Mouse (Mus musculus) intestine, embryonic 15.5 days (tissue): ENCODE data around the gene Dnajb5. TPM values are rescaled to one million over a fixed set of nuclear protein-coding genes. Genes with fewer than 3 reads are reported as not detected.
A peak's percentile ranks its signal among the peaks of the same experiment; 100 is the strongest.
"Not testable (repeated sequence)": the region's sequence is repeated elsewhere in the genome, so short reads cannot be mapped to it uniquely, and the experiment has no call there.

ENCODE experiments used
- ATAC-seq: fragments of 200-750 bp; cut with Nextera tagmentation; 2 replicates; pipeline ENCODE4 v1.8.0; 2017; ENCODE audit warnings: moderate TSS enrichment, moderate library complexity
- H3K27ac ChIP-seq: fragments of 300-500 bp; sonication (generic); 2 replicates; pipeline ENCODE4 v1.5.1; 2015; ENCODE audit warnings: mild to moderate bottlenecking, inconsistent platforms
- H3K27me3 ChIP-seq: fragments of 300-500 bp; sonication (generic); replicated peaks from 2 replicates; pipeline ENCODE4 v1.6.1; 2015; ENCODE audit warnings: inconsistent platforms
- H3K36me3 ChIP-seq: fragments of 300-500 bp; sonication (generic); 2 replicates; pipeline ENCODE4 v1.6.1; 2015; ENCODE audit warnings: inconsistent platforms
- H3K4me1 ChIP-seq: fragments of 300-500 bp; sonication (generic); replicated peaks from 2 replicates; pipeline ENCODE4 v1.6.1; 2015; ENCODE audit warnings: inconsistent platforms
- H3K4me2 ChIP-seq: fragments of 300-500 bp; sonication (generic); replicated peaks from 2 replicates; pipeline ENCODE4 v1.6.1; 2015; ENCODE audit warnings: mild to moderate bottlenecking, inconsistent platforms
- H3K4me3 ChIP-seq: fragments of 300-500 bp; sonication (generic); replicated peaks from 2 replicates; pipeline ENCODE4 v1.5.1; 2015; ENCODE audit warnings: inconsistent platforms
- H3K9ac ChIP-seq: fragments of 300-500 bp; sonication (generic); 2 replicates; pipeline ENCODE4 v1.6.1; 2015; ENCODE audit warnings: inconsistent platforms
- H3K9me3 ChIP-seq: fragments of 300-500 bp; sonication (generic); 2 replicates; pipeline ENCODE4 v1.6.1; 2016; ENCODE audit warnings: inconsistent platforms
- WGBS: fragments of 180-500 bp; shearing (Covaris S2); methylation state at CpG from one replicate; pipeline ENCODE4 v1.1.7; 2015; 5-methylcytosine and 5-hydroxymethylcytosine counted together
- polyA plus RNA-seq: library from polyadenylated mRNA; unstranded; fragments of >200 nt; fragmentation: Nextera tagmentation; extraction: Ambion mirVana; gene quantifications from 2 replicates; pipeline ENCODE4 v1.2.1, GENCODE M21; 2015

Gene Dnajb5
- polyA plus RNA-seq, 1 experiment from 2014 or later: 8.4 TPM

DNA sequence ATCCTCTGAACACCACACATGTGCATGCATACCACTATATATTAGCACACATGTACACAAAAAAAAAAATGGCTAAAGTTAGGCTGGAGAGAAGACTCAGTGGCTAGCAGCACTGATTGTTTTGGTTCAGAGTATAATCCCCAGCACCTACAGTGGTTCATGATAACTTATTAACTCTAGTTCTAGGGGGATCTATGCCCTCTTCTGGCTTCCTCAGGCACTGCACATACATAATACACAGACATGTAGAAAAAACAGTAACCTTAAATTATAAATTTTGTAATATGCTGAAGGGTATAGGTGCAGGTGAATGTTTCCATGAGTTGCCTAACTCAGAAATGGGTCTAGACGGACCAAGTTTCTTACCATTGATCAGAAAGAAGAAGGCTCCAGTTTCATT, 38.7 kb downstream of the Dnajb5 start:
- H3K4me2 ChIP-seq: no peak overlapping the region
- H3K9ac ChIP-seq: no peak overlapping the region
- no peaks in the 10 kb centered on the region for H3K9me3 ChIP-seq
- ATAC-seq: no peak
- no peaks in the 10 kb centered on the region for H3K27me3 ChIP-seq
- no peak overlapping the region for H3K27ac ChIP-seq
- peaks cover 40% of the 10 kb centered on the region for H3K36me3 ChIP-seq
- H3K4me3 ChIP-seq: no peak overlapping the region
- H3K4me1 ChIP-seq: no peaks in the 10 kb centered on the region
- whole genome bisulfite sequencing: 91% methylated on average over 1 of the region's 1 CpGs

- no peak overlapping the region for H3K9ac ChIP-seq
- WGBS: 54% methylated on average over 2 of the region's 2 CpGs
- no peaks in the 10 kb centered on the region for H3K9me3 ChIP-seq
- peak overlapping the region; percentile 49 for H3K4me2 ChIP-seq
- peak overlapping the region; percentile 93 for H3K4me3 ChIP-seq
- no peak overlapping the region for H3K27ac ChIP-seq
- peaks cover 16% of the 10 kb centered on the region for H3K36me3 ChIP-seq
- ATAC-seq: no peak
- peaks cover 10% of the 10 kb centered on the region for H3K4me1 ChIP-seq
- no peaks in the 10 kb centered on the region for H3K27me3 ChIP-seq
Observed at GRCm38 (mm10) chr4:42998022-42998421, 48.4 kb downstream of the Dnajb5 start.

GRCm38 (mm10) chr4:42999451-43000140, 50.0 kb downstream of the Dnajb5 start:
- Histone ChIP-seq H3K4me3 (peak overlapping the region; percentile 93), H3K4me1 (peaks cover 10% of the 10 kb centered on the region), H3K27ac (peak overlapping the region; percentile 100), H3K9me3 (no peaks in the 10 kb centered on the region), H3K9ac (peak overlapping the region; percentile 97), H3K27me3 (no peaks in the 10 kb centered on the region), H3K36me3 (peaks cover 7% of the 10 kb centered on the region; the same call in 1 of the 2 replicates), H3K4me2 (peak overlapping the region; percentile 49)
- under 1% methylated on average over 47 of the region's 51 CpGs for WGBS
- ATAC-seq: peak; percentile 79

- peak within 1 kb of the TSS; percentile 49 for H3K4me2 ChIP-seq
- not testable (repeated sequence) for H3K27me3 ChIP-seq, H3K36me3 ChIP-seq, H3K9me3 ChIP-seq
- H3K27ac ChIP-seq: peak within 1 kb of the TSS; percentile 100
- H3K4me3 ChIP-seq: peak within 1 kb of the TSS; percentile 93
- peak; percentile 99 for ATAC-seq
- peaks cover 10% of the 10 kb centered on the region for H3K4me1 ChIP-seq
- peak within 1 kb of the TSS; percentile 97 for H3K9ac ChIP-seq
- under 1% methylated on average over 54 of the region's 56 CpGs for WGBS
Observed at GRCm38 (mm10) chr4:43000141-43000986, 50.8 kb downstream of the Dnajb5 start, which contains the start of gene Vcp. Gene Vcp, minus strand, starts transcription at chr4:43000507.

- Histone ChIP-seq H3K4me3 (no peak overlapping the region), H3K9ac (no peak overlapping the region), H3K4me1 (peaks cover 10% of the 10 kb centered on the region), H3K4me2 (no peak overlapping the region), H3K36me3 (no peaks in the 10 kb centered on the region), H3K9me3 (no peaks in the 10 kb centered on the region), H3K27me3 (no peaks in the 10 kb centered on the region), H3K27ac (no peak overlapping the region)
- WGBS: 87% methylated on average over 2 of the region's 2 CpGs
- no peak for ATAC-seq
Observed at GRCm38 (mm10) chr4:43001272-43001671, 51.7 kb downstream of the Dnajb5 start.

- Histone ChIP-seq H3K9ac (no peak overlapping the region), H3K36me3 (no peaks in the 10 kb centered on the region), H3K4me2 (no peak overlapping the region), H3K4me1 (peaks cover 6% of the 10 kb centered on the region; the same call in 1 of the 2 replicates), H3K4me3 (no peak overlapping the region), H3K27ac (no peak overlapping the region), H3K27me3 (no peaks in the 10 kb centered on the region), H3K9me3 (no peaks in the 10 kb centered on the region)
- 72% methylated on average over 12 of the region's 12 CpGs for WGBS
- no peak for ATAC-seq
Observed at GRCm38 (mm10) chr4:43002756-43003439, 53.3 kb downstream of the Dnajb5 start.

GRCm38 (mm10) chr4:43004951-43005350, 55.3 kb downstream of the Dnajb5 start:
- 93% methylated on average over 3 of the region's 3 CpGs for WGBS
- Histone ChIP-seq H3K27me3 (no peaks in the 10 kb centered on the region), H3K9me3 (no peaks in the 10 kb centered on the region), H3K27ac (no peak overlapping the region), H3K4me3 (no peak overlapping the region), H3K4me1 (peaks cover 6% of the 10 kb centered on the region; the same call in 1 of the 2 replicates), H3K36me3 (no peaks in the 10 kb centered on the region), H3K9ac (no peak overlapping the region), H3K4me2 (no peak overlapping the region)
- no peak for ATAC-seq

GRCm38 (mm10) chr4:43005765-43006164, 56.2 kb downstream of the Dnajb5 start:
- no peak for ATAC-seq
- H3K9me3 ChIP-seq: no peaks in the 10 kb centered on the region

More at GRCm38 (mm10) chr4:43005765-43006164, 56.2 kb downstream of the Dnajb5 start:
- Histone ChIP-seq H3K36me3 (no peaks in the 10 kb centered on the region), H3K4me1 (peaks cover 6% of the 10 kb centered on the region; the same call in 1 of the 2 replicates), H3K27me3 (no peaks in the 10 kb centered on the region), H3K4me3 (no peak overlapping the region), H3K9ac (no peak overlapping the region), H3K27ac (no peak overlapping the region), H3K4me2 (no peak overlapping the region)
- WGBS: 66% methylated on average over 2 of the region's 2 CpGs

Other genes starting within 250 kb of the Dnajb5 start
- gene 4930578G10Rik, start 214.3 kb upstream of the Dnajb5 start, polyA plus RNA-seq: 0.30 TPM in 1 of 2 replicates, not detected in the other
- gene Ccl19, start 193.2 kb upstream of the Dnajb5 start, polyA plus RNA-seq: not detected in 2 replicates
- gene Ccl21a, start 175.8 kb upstream of the Dnajb5 start, polyA plus RNA-seq: 85.7 and 88.1 TPM in 2 replicates
- gene Fam205a1, start 95.9 kb upstream of the Dnajb5 start, polyA plus RNA-seq: not detected in 2 replicates
- gene Gm12394, start 93.0 kb upstream of the Dnajb5 start, polyA plus RNA-seq: 0.09 and 0.10 TPM in 2 replicates
- gene Fam205c, start 75.6 kb upstream of the Dnajb5 start, polyA plus RNA-seq: 0.30 and 0.60 TPM in 2 replicates
- gene Phf24, start 33.2 kb upstream of the Dnajb5 start, polyA plus RNA-seq: 0.82 and 1.6 TPM in 2 replicates
- gene 1700022I11Rik, start 19.8 kb downstream of the Dnajb5 start, polyA plus RNA-seq: 0.28 and 0.33 TPM in 2 replicates
- 461 and 483 TPM in 2 replicates for gene Vcp, start 50.7 kb downstream of the Dnajb5 start, polyA plus RNA-seq
- 15.0 and 15.2 TPM in 2 replicates for gene Fancg, start 60.7 kb downstream of the Dnajb5 start, polyA plus RNA-seq
- 22.9 and 28.2 TPM in 2 replicates for gene Pigo, start 76.0 kb downstream of the Dnajb5 start, polyA plus RNA-seq
- 318 and 334 TPM in 2 replicates for gene Stoml2, start 81.9 kb downstream of the Dnajb5 start, polyA plus RNA-seq
- gene Fam214b, start 96.4 kb downstream of the Dnajb5 start, polyA plus RNA-seq: 7.8 and 7.9 TPM in 2 replicates
- 6.0 and 6.1 TPM in 2 replicates for gene Unc13b, start 109.1 kb downstream of the Dnajb5 start, polyA plus RNA-seq